Mouse (Mus musculus) midbrain, postnatal 0 days (tissue): ENCODE data around the gene Tbx21. TPM values are rescaled to one million over a fixed set of nuclear protein-coding genes. Genes with fewer than 3 reads are reported as not detected.

ENCODE experiments used
- ATAC-seq: fragments of 200-750 bp; cut with Nextera tagmentation; 2 replicates; pipeline ENCODE4 v1.8.0; 2017; ENCODE audit warnings: moderate number of reproducible peaks, mild to moderate bottlenecking, moderate TSS enrichment, moderate library complexity; ENCODE audit not compliant: low FRiP score
- DNase-seq: peaks from one replicate; pipeline ENCODE4 v3.0.0-alpha.2; 2015; ENCODE audit warnings: low spot score
- H3K27ac ChIP-seq: fragments of 300-500 bp; sonication (generic); 2 replicates; pipeline ENCODE4 v1.5.1; 2014; ENCODE audit warnings: low read depth, mild to moderate bottlenecking, low read length, mixed read lengths
- H3K27me3 ChIP-seq: fragments of 300-500 bp; sonication (generic); 2 replicates; pipeline ENCODE4 v1.6.1; 2014; ENCODE audit warnings: low read length, control low read depth, mixed read lengths; ENCODE audit not compliant: insufficient read depth
- H3K36me3 ChIP-seq: fragments of 300-500 bp; sonication (generic); 2 replicates; pipeline ENCODE4 v1.6.1; 2014; ENCODE audit warnings: low read length, control low read depth, mixed read lengths; ENCODE audit not compliant: insufficient read depth
- H3K4me1 ChIP-seq: fragments of 300-500 bp; sonication (generic); 2 replicates; pipeline ENCODE4 v1.6.1; 2014; ENCODE audit warnings: mild to moderate bottlenecking, control low read depth, antibody characterized with exemption, low read length, mixed read lengths; ENCODE audit not compliant: insufficient read depth
- H3K4me2 ChIP-seq: fragments of 300-500 bp; sonication (generic); 2 replicates; pipeline ENCODE4 v1.6.1; 2014; ENCODE audit warnings: low read depth, mild to moderate bottlenecking, low read length, mixed read lengths; ENCODE audit not compliant: poor library complexity, severe bottlenecking
- H3K4me3 ChIP-seq: fragments of 300-500 bp; sonication (generic); 2 replicates; pipeline ENCODE4 v1.5.1; 2014; ENCODE audit warnings: low read depth, mild to moderate bottlenecking, low read length, moderate library complexity
- H3K9ac ChIP-seq: fragments of 300-500 bp; sonication (generic); replicated peaks from 2 replicates; pipeline ENCODE4 v1.6.1; 2014; ENCODE audit warnings: mild to moderate bottlenecking, low read length, moderate library complexity, mixed read lengths; ENCODE audit not compliant: poor library complexity, severe bottlenecking
- H3K9me3 ChIP-seq: fragments of 300-500 bp; sonication (generic); 2 replicates; pipeline ENCODE4 v1.6.1; 2016; ENCODE audit warnings: low read length, control low read depth
- CTCF ChIP-seq: IDR thresholded peaks from 2 replicates; pipeline ENCODE4 v1.5.1; 2016; ENCODE audit warnings: antibody characterized with exemption, mild to moderate bottlenecking
- WGBS: fragments of 180-500 bp; shearing (Covaris S2); extraction: QIAGEN DNeasy Blood & Tissue Kit; methylation state at CpG from one replicate; pipeline ENCODE4 v1.1.7; 2014; 5-methylcytosine and 5-hydroxymethylcytosine counted together
- polyA plus RNA-seq: library from polyadenylated mRNA; unstranded; fragments of >200 nt; fragmentation: Nextera tagmentation; extraction: Ambion mirVana; gene quantifications from 2 replicates; pipeline ENCODE4 v1.2.1, GENCODE M21; 2015
- total RNA-seq: library from RNA; depleted of rRNA; stranded (reverse); fragments of >200 nt; gene quantifications from 2 replicates; pipeline ENCODE4 v1.2.3, GENCODE M21; 2014

Tbx21 gene
- total and polyA plus RNA-seq, 2 experiments from 2014 or later = 0.11 to 0.14 TPM

DNA sequence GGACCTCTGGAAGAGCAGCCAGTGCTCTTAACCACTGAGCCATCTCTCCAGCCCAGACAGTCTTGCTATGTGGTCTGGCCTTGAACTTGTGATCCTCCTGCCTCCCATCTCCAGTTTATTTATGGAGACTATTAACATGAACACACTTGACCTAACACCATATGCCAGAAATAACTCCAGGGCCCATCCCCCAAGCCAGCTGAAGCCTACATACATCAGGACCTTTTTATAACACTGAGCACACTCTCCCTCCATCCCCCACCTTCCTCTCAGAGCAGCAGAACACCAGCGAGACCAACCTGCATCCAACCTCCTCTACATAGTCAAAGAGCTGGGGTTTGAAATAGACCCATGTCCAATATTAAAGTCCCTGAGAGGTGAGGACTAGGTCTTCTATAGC lies 44.0 kb downstream of the Tbx21 start:
- Histone ChIP-seq H3K4me1 (no peaks in the 10 kb centered on the region), H3K4me3 (no peak overlapping the region), H3K9me3 (no peaks in the 10 kb centered on the region), H3K27ac (no peak overlapping the region), H3K27me3 (no peaks in the 10 kb centered on the region), H3K4me2 (no peak overlapping the region), H3K9ac (no peak overlapping the region), H3K36me3 (peaks cover 15% of the 10 kb centered on the region)
- no peak for ATAC-seq
- 75% methylated on average over 1 of the region's 1 CpGs for WGBS
- DNase-seq = no peak
- TF ChIP-seq CTCF = no peak

DNA sequence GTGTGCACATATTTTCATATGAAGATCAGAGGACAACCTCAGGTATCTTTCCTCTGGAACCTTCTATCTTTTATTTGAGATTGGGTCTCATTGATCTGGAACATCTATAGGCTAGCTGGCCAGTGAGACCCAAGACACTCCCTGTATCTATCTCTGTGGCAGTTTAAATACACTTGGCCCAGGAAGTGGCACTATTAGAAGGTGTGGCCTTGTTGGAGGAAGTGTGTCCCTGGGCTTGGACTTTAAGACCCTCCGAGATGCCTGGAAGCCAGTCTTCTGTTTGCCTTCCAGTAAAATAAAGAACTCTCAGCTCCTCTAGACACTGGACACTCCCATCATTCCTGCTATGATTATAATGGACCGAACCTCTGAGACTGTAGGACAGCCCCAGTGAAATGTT lies 45.4 kb downstream of the Tbx21 start:
- no peak for ATAC-seq
- H3K36me3 ChIP-seq = peaks cover 15% of the 10 kb centered on the region
- no peak for DNase-seq

DNA sequence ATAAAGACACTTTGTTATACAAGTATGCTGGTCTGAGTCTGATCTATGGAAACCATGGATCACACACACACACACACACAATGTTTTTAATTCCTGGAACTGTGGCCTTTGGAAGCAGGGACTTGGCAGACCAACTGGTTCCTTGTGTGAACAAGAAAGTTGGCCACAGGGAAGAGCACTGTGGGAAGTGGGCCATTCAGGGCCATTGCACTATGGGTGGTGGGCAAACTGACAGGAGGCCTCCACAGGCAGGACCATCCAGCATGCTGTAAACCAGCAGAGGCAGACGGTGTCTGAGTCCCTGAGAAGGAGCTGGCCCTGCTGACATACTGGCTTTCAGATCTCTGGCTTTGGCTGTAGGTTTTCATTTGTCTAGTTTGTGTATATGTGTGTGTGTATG lies 45.8 kb downstream of the Tbx21 start:
- Histone ChIP-seq H3K4me2 (no peak overlapping the region), H3K4me3 (no peak overlapping the region), H3K9ac (no peak overlapping the region), H3K4me1 (no peaks in the 10 kb centered on the region), H3K27me3 (no peaks in the 10 kb centered on the region), H3K27ac (no peak overlapping the region), H3K9me3 (no peaks in the 10 kb centered on the region), H3K36me3 (peaks cover 15% of the 10 kb centered on the region)
- TF ChIP-seq CTCF = no peak
- ATAC-seq (peak; percentile 34; the same call in 1 of the 2 replicates), DNase-seq (peak; percentile 74)
- 56% methylated on average over 1 of the region's 1 CpGs for WGBS

More for the DNA sequence above, 45.4 kb downstream of the Tbx21 start:
- H3K4me2 ChIP-seq = no peak overlapping the region
- H3K4me3 ChIP-seq = no peak overlapping the region
- H3K4me1 ChIP-seq = no peaks in the 10 kb centered on the region
- 84% methylated on average over 2 of the region's 2 CpGs for WGBS
- no peak for TF ChIP-seq CTCF
- no peak overlapping the region for H3K27ac ChIP-seq
- H3K9me3 ChIP-seq = no peaks in the 10 kb centered on the region
- no peaks in the 10 kb centered on the region for H3K27me3 ChIP-seq
- no peak overlapping the region for H3K9ac ChIP-seq

DNA sequence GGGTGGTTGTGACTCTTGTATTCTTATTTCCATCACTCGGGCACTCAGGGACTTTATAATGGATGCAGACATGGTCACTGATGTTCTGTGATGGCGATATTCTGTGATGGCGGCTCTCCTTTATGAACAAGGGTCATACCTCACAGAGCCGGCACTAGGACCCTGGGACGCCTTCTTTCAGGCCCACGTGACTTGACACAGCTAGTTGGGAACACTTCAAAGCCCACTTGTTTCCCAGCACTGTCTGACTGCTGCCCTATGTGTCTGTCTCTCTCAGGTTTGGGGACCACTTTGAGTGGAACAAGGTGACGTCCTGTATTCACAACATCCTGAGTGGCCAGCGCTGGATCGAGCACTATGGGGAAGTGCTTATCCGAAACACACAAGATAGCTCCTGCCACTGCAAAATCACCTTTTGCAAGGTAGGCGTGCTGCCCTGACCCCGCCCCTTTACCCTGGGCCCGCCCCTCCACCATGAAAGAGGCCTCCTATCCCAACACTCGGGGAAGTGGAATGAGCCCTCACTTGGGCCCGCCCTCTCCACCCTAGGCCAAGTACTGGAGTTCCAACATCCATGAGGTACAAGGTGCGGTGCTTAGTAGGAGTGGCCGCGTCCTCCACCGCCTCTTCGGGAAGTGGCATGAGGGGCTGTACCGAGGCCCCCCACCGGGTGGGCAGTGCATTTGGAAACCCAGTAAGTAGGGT lies 48.3 kb downstream of the Tbx21 start:
- DNase-seq (peak; percentile 25), ATAC-seq (no peak)
- no peak overlapping the region for H3K4me2 ChIP-seq
- no peaks in the 10 kb centered on the region for H3K4me1 ChIP-seq
- TF ChIP-seq CTCF = no peak
- H3K36me3 ChIP-seq = peaks cover 15% of the 10 kb centered on the region
- no peaks in the 10 kb centered on the region for H3K9me3 ChIP-seq
- no peaks in the 10 kb centered on the region for H3K27me3 ChIP-seq
- WGBS = 58% methylated on average over 22 of the region's 22 CpGs
- H3K27ac ChIP-seq = no peak overlapping the region
- no peak overlapping the region for H3K4me3 ChIP-seq
- no peak overlapping the region for H3K9ac ChIP-seq

DNA sequence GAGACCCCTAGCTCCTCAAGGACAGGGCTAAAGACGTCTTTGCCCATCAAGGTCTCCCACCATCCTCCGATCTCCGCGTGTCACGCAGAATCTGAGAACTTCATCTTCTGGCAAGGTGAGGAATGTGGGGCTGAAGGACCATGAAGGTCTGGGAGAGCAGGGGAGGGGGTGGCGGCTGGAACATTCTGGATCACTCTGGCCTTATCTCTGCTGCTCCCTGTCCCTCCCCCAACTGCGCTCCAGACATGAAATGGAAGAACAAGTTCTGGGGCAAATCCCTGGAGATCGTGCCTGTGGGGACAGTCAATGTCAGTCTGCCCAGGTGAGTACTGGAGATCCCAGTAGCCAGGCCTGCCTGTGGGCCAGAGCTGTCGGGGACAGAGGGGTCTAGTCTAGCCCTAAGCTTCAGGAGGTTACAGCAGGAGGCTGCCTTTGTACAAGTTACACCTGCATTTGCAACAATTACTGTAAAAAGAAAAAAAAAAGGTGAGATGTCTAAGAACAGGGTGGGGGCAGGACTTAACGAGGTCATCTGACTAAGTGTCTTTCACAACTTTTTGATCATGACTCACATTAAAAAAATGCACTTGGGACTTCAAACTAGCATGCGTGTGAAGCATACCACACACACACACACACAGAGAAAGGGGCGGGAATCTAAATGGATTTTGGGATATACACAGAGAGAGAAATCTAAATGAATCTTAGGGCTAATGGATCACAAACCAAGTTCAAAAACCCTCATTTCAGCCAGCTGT lies 49.4 kb downstream of the Tbx21 start:
- H3K27ac ChIP-seq = no peak overlapping the region
- no peaks in the 10 kb centered on the region for H3K27me3 ChIP-seq
- H3K4me1 ChIP-seq = no peaks in the 10 kb centered on the region
- DNase-seq = no peak
- no peak overlapping the region for H3K9ac ChIP-seq
- H3K4me2 ChIP-seq = no peak overlapping the region
- TF ChIP-seq CTCF = no peak
- no peak overlapping the region for H3K4me3 ChIP-seq
- 92% methylated on average over 12 of the region's 12 CpGs for WGBS
- no peaks in the 10 kb centered on the region for H3K9me3 ChIP-seq
- peaks cover 23% of the 10 kb centered on the region for H3K36me3 ChIP-seq
- ATAC-seq = no peak

DNA sequence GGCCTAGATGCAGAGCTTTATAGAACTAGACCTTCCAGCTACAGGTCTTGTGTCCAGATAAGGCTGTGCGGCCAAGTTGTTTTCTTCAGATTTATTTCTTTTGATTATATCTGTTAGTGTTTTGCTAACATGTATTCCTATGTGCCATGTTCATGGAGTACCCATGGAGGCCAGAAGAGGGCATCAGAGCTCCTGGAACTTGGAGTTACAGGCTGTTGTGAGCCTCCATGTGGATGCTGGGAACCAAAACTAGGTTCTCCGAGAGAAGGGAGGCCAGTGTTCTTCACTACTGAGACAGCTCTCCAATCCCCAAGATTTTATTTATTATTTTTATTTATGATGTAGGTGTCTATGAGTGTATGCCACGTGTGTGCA lies 51.2 kb downstream of the Tbx21 start:
- peaks cover 37% of the 10 kb centered on the region for H3K36me3 ChIP-seq

More for the DNA sequence above, 51.2 kb downstream of the Tbx21 start:
- no peak overlapping the region for H3K9ac ChIP-seq
- no peak overlapping the region for H3K27ac ChIP-seq
- H3K9me3 ChIP-seq = no peaks in the 10 kb centered on the region
- H3K4me2 ChIP-seq = no peak overlapping the region
- H3K4me3 ChIP-seq = no peak overlapping the region
- DNase-seq = no peak
- no peaks in the 10 kb centered on the region for H3K27me3 ChIP-seq
- ATAC-seq = no peak
- H3K4me1 ChIP-seq = no peaks in the 10 kb centered on the region
- TF ChIP-seq CTCF = peak; percentile 43; the same call in 1 of the 2 replicates
- 92% methylated on average over 3 of the region's 3 CpGs for WGBS
